Mouse (Mus musculus) induced T-regulatory cell, adult 2 months (primary cell): Measurements from ENCODE around the gene Olfr1469.
"Not testable (repeated sequence)": the region's sequence is repeated elsewhere in the genome, so short reads cannot be mapped to it uniquely, and the experiment has no call there.

Source experiments
- DNase-seq: peaks from one replicate; pipeline ENCODE4 v3.0.0-alpha.2; 2012; ENCODE audit warnings: low read depth

The Olfr1469 gene

GRCm38 (mm10) chr19:13407549-13407948 is at the start of gene Olfr1469:
Gene Olfr1469 (plus strand): TSS chr19:13407849.
- DNase-seq = no peak

GRCm38 (mm10) chr19:13361936-13362335 is 45.7 kb upstream of the Olfr1469 start, which contains the start of gene Olfr1467:
Gene Olfr1467 (plus strand): TSS chr19:13362236.
- no peak for DNase-seq

- DNase-seq = not testable (repeated sequence)
Measured at GRCm38 (mm10) chr19:13443109-13443508, 35.5 kb downstream of the Olfr1469 start, which contains the start of gene Olfr1471. Gene Olfr1471 (plus strand): TSS chr19:13443409.

DNA sequence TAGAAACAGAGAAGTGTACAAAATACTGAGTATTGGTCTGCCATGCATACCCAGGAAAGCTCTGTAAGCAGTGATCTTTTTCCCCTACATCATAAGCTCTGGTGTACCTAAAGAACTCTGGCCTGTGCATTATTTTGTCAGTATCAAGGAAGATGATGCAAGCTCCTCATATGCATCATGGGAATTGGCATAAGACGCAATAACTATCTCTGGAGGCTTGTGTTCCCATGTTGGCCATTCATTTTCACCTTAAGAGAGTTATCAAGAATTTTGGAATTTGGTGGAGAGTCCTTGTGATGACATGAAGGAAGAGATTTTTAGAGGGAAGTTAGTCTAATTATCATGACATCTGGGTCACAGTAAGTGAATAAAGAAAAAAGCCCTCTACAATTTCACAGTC is 48.3 kb downstream of the Olfr1469 start, which contains the start of gene Olfr1472:
TSS of gene Olfr1472 (minus strand) at position 101 of the 400 bp plus-strand sequence.
- no peak for DNase-seq
